Comparison of ENCODE assay signal across 8 mouse cellular contexts in genomic region chr13:41358009-41358408, GRCm38 (mm10).
DNase-seq lines count a peak whose midpoint lies in the region; ATAC-seq and TF ChIP-seq lines count a peak whose summit lies in the region.

No protein-coding gene starts in this region.

- H3K9me3 ChIP-seq in forebrain, embryonic 15.5 days, result no peaks in the 10 kb centered on the region
- H3K9me3 ChIP-seq in kidney, postnatal 0 days (replicated peaks; ENCODE audit: low read length), result no peaks in the 10 kb centered on the region

- TF ChIP-seq POLR2A in myocyte (IDR thresholded peaks at IDR 0.05; ENCODE audit: insufficient read length, low read depth), result no peak

- no peak for TF ChIP-seq CTCF in kidney, postnatal 0 days (IDR thresholded peaks at IDR 0.05; ENCODE audit: low read depth)

- no peaks in the 10 kb centered on the region for H3K36me3 ChIP-seq in forebrain, embryonic 15.5 days
- H3K36me3 ChIP-seq in kidney, postnatal 0 days (ENCODE audit: insufficient read depth, low read length), result no peaks in the 10 kb centered on the region
- no peaks in the 10 kb centered on the region for H3K36me3 ChIP-seq in myocyte (ENCODE audit: control insufficient read depth, insufficient read depth)

- H3K9ac ChIP-seq in forebrain, embryonic 15.5 days (replicated peaks), result peak overlapping the region; percentile 75
- H3K9ac ChIP-seq in kidney, postnatal 0 days (ENCODE audit: low read depth, low read length), result peak overlapping the region; percentile 65

- peak overlapping the region; percentile 62 for H3K4me3 ChIP-seq in forebrain, embryonic 15.5 days
- H3K4me3 ChIP-seq in kidney, postnatal 0 days (replicated peaks; ENCODE audit: low read depth, low read length), result peak overlapping the region; percentile 60
- peak overlapping the region; percentile 87 for H3K4me3 ChIP-seq in myocyte

- peaks cover 63% of the 10 kb centered on the region for H3K4me1 ChIP-seq in forebrain, embryonic 15.5 days
- peaks cover 24% of the 10 kb centered on the region for H3K4me1 ChIP-seq in kidney, postnatal 0 days (replicated peaks; ENCODE audit: insufficient read depth, low read length)

- intact Hi-C loops in left cerebral cortex, postnatal 36 days (cut with DNase I), result loop anchor here (5.0 kb wide), 1 partner anchor 36 kb away; no protein-coding TSS in a partner anchor

- no peaks in the 10 kb centered on the region for H3K27me3 ChIP-seq in forebrain, embryonic 15.5 days
- no peaks in the 10 kb centered on the region for H3K27me3 ChIP-seq in kidney, postnatal 0 days (ENCODE audit: insufficient read depth, low read length)
- no peaks in the 10 kb centered on the region for H3K27me3 ChIP-seq in myocyte (ENCODE audit: control insufficient read depth, insufficient read depth, insufficient read length)

- H3K27ac ChIP-seq in forebrain, embryonic 15.5 days (replicated peaks), result peak overlapping the region; percentile 94
- peak overlapping the region; percentile 90 for H3K27ac ChIP-seq in kidney, postnatal 0 days

- 5% methylated on average over 10 of the region's 10 CpGs for WGBS in forebrain, embryonic 15.5 days
- 13% methylated on average over 10 of the region's 10 CpGs for WGBS in kidney, postnatal 0 days

- ATAC-seq in forebrain, embryonic 15.5 days (replicated peaks), result no peak
- ATAC-seq in kidney, postnatal 0 days (replicated peaks; ENCODE audit: low FRiP score, low read depth), result no peak

- H3K79me2 ChIP-seq in myocyte (ENCODE audit: control insufficient read depth, insufficient read depth), result peaks cover 55% of the 10 kb centered on the region

- peak overlapping the region; percentile 74 for H3K4me2 ChIP-seq in forebrain, embryonic 15.5 days (replicated peaks)
- peak overlapping the region; percentile 71 for H3K4me2 ChIP-seq in kidney, postnatal 0 days (ENCODE audit: low read length)
- H3K4me2 ChIP-seq in myocyte (ENCODE audit: low read depth), result peak overlapping the region; percentile 82

- DNase-seq in retina, embryonic 14.5 days (ENCODE audit: low spot score), result peak; percentile 25
- DNase-seq in retina, postnatal 1 day, result no peak
- no peak for DNase-seq in kidney, postnatal 0 days (ENCODE audit: low spot score)
- no peak for DNase-seq in left cerebral cortex, postnatal 36 days (ENCODE audit: low spot score in 2 of 2)
- no peak for DNase-seq in layer of hippocampus, adult 9-10 months (ENCODE audit: low spot score)
- no peak for DNase-seq in layer of hippocampus, postnatal 36 days

- peak overlapping the region; percentile 12 for H3ac ChIP-seq in myocyte (ENCODE audit: control insufficient read depth, insufficient read length)

TF ChIP-seq in myocyte, 11 proteins besides CTCF, POLR2A, EP300 and RAD21:
- TF ChIP-seq CEBPB (IDR thresholded peaks at IDR 0.05; ENCODE audit: insufficient read depth, poor library complexity, severe bottlenecking) (no peak), E2F4 (IDR thresholded peaks at IDR 0.05; ENCODE audit: insufficient read depth) (no peak), USF1 (IDR thresholded peaks at IDR 0.05; ENCODE audit: low read depth) (no peak), REST (IDR thresholded peaks at IDR 0.05; ENCODE audit: insufficient read depth, insufficient read length) (no peak), POLR2AphosphoS2 (IDR thresholded peaks at IDR 0.05; ENCODE audit: insufficient read length, low read depth) (no peak), MYOG (IDR thresholded peaks at IDR 0.05; ENCODE audit: control insufficient read depth in 1 of 3, insufficient read depth in 1 of 3, insufficient read length in 2 of 3, low read depth in 2 of 3) (no peak), MAX (IDR thresholded peaks at IDR 0.05; ENCODE audit: low read depth) (no peak), TCF12 (IDR thresholded peaks at IDR 0.05; ENCODE audit: insufficient read depth, poor library complexity, severe bottlenecking) (no peak), TCF3 (IDR thresholded peaks at IDR 0.05; ENCODE audit: insufficient read length, low read depth) (no peak), SRF (IDR thresholded peaks at IDR 0.05; ENCODE audit: control insufficient read depth, insufficient read length, low read depth) (no peak), MYOD1 (IDR thresholded peaks at IDR 0.05; ENCODE audit: control insufficient read depth in 1 of 3, insufficient read length in 2 of 3, low read depth in 2 of 3) (no peak)
TF ChIP-seq in myocyte: peak in this region for 0.
